Mouse (Mus musculus) stomach, postnatal 0 days (tissue): ENCODE data around the gene Tox2.

Experiments used
- CTCF ChIP-seq: IDR thresholded peaks from 2 replicates; pipeline ENCODE4 v1.5.1; 2016; ENCODE audit warnings: antibody characterized with exemption, low read depth, mild to moderate bottlenecking, moderate library complexity
- EP300 ChIP-seq: optimal IDR thresholded peaks from 2 replicates; pipeline ENCODE3; 2016; ENCODE audit warnings: antibody characterized with exemption

DNA sequence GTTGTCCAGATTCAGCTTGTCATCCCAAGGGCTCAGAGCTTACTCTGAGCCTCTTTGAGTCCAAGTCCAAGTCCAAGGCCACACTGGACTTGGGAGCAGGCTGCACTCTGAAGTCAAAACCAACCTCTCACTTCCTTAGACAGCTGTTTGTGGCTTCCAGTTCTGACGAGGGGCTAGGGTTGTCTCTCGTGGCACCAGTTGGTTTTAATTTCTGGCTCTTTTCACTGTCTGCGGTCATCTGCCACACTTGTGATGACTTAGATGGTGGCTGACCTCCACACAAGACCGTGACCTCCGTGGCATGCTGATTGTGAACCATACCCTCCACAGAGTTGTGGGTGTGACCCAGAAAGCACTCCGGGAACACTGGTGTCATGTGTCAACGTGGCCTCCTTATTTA lies 46.0 kb downstream of the Tox2 start:
- TF ChIP-seq CTCF: no peak
- no peak for TF ChIP-seq EP300
